15 mouse cellular contexts compared by ENCODE assay signal in the genomic region with DNA sequence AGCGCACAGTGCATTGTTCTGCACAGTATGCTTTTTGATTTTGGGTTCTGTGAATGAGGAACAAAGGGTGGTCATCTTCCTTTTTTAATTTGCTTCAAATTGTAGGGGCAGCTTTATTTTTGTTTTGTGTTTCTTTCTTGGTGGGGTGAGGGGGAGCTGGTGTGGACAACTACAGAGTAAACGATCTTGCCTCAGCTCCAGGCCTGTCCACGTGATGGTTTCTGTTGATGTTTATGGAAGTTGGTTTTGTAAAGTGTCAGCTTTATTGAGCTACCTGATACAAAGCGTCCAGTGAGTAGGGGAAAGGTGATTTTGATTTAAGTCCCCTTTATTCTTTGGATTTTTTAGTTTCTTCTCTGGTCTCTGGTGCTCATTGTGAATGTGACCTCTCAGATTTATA.
"Had no signal": no experiment of that assay in that cellular context is flagged by ENCODE, and none has a peak within 500 bp of the region (broad histone marks: within the 10 kb centered on the region; RNA-seq: fewer than 3 reads in every experiment).

No protein-coding gene starts in this region.

- DNase-seq: kidney, adult 18-20 months; kidney, postnatal 25 days; layer of hippocampus, postnatal 36 days; lung, adult 2 months; lung, postnatal 14 days; lung, postnatal 4 days; retina, postnatal 1 day; thymus, adult 18-20 months; thymus, postnatal 36 days had no signal

- H3K9ac ChIP-seq: liver, embryonic 15.5 days had no signal

- ATAC-seq: inflammation-experienced regulatory T-cells, adult 6 months; intestine, embryonic 16.5 days; midbrain, embryonic 16.5 days had no signal

- H3K4me3 ChIP-seq: left cerebral cortex, adult 2 months; liver, embryonic 15.5 days had no signal

- H3K27ac ChIP-seq: kidney, postnatal 0 days; left cerebral cortex, adult 2 months; liver, embryonic 15.5 days had no signal

- H3K9me3 ChIP-seq: liver, embryonic 15.5 days had no signal

- H3K27me3 ChIP-seq: liver, embryonic 15.5 days had no signal

- H3K4me2 ChIP-seq: liver, embryonic 15.5 days had no signal
